In the genomic region with DNA sequence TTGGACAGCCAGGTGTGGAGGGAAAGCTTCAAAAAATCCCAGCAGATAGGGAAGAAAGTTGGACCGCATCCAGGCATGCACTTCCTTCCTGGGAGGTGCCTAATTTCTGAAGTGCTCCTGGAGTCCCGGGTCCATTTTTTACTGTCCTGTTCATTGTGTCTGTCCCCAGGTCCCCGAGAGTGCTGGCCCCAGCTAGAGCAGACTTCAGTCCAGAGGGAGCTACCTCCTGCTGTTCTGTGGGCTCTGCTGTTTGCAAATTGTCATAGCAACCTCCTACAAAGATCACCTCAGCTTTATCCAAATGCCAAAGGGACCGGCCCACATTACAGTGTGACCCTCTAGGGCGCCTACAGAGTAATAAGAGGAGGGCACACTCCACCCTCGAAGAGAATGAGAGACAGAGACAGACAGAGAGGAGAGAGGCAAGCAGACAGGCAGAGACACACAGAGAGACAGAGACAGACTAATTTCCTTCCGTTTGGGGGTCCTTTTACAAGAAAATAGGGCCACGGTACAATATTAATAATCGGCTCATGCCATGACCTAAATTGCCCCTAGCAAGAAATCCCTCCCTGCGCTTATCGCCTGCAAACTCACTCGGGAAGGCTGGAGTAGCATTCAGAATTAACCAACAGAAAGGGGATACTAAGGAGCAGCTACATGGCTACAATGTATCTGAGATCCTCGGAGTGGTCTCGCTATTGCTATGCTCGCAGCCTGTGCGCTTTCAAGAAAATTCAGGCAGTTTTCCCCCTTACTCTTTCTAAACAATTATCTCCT, we compare ENCODE assay signal across 8 mouse cellular contexts. TPM values are rescaled to one million over a fixed set of nuclear protein-coding genes. Genes with fewer than 3 reads are reported as not detected.
DNase-seq lines count a peak whose midpoint lies in the region; ATAC-seq and TF ChIP-seq lines count a peak whose summit lies in the region.

A gene (minus strand): TSS at position 9 of the 780 bp plus-strand sequence.

- intact Hi-C loops in heart, postnatal 14 days (cut with DNase I): no loop called here

- H3K9ac ChIP-seq in forebrain, embryonic 11.5 days (ENCODE audit: low read length): peak within 1 kb of the TSS; percentile 97

- no peak for ATAC-seq in forebrain, embryonic 11.5 days (replicated peaks; ENCODE audit: low FRiP score)

- H3K4me3 ChIP-seq in forebrain, embryonic 11.5 days (ENCODE audit: low read depth, low read length): peak within 1 kb of the TSS; percentile 97
- peak within 1 kb of the TSS; percentile 86 for H3K4me3 ChIP-seq in small intestine, adult 2 months (ENCODE audit: low read depth, low read length)

- peak; percentile 42 for DNase-seq in kidney, adult 11 months
- DNase-seq in kidney, adult 18-20 months: no peak
- peak; percentile 20 for DNase-seq in adrenal gland, postnatal 25 days
- peak; percentile 60 for DNase-seq in forebrain, embryonic 11.5 days (ENCODE audit: low spot score)
- peak; percentile 19 to 52 for DNase-seq in heart, postnatal 14 days
- DNase-seq in layer of hippocampus, adult 8-10 months (ENCODE audit: low spot score in 2 of 2): no peak
- DNase-seq in lung, postnatal 25 days (ENCODE audit: low spot score): peak; percentile 26

- TF ChIP-seq POLR2A in small intestine, adult 2 months (IDR thresholded peaks at IDR 0.05; ENCODE audit: low read depth, low read length): no peak

- peaks cover 10% of the 10 kb centered on the region for H3K4me1 ChIP-seq in forebrain, embryonic 11.5 days (replicated peaks; ENCODE audit: control insufficient read depth, insufficient read depth, low read length)
- peaks cover 21% of the 10 kb centered on the region; the same call in 1 of the 2 replicates for H3K4me1 ChIP-seq in small intestine, adult 2 months (ENCODE audit: control insufficient read depth, insufficient read depth, insufficient read length, low read length)

- H3K27me3 ChIP-seq in forebrain, embryonic 11.5 days (ENCODE audit: control insufficient read depth, insufficient read depth, low read length): no peaks in the 10 kb centered on the region
- no peaks in the 10 kb centered on the region for H3K27me3 ChIP-seq in small intestine, adult 2 months (ENCODE audit: control insufficient read depth, insufficient read depth, low read length)

- no peaks in the 10 kb centered on the region for H3K9me3 ChIP-seq in forebrain, embryonic 11.5 days (ENCODE audit: control insufficient read depth, low read length)

- TF ChIP-seq CTCF in small intestine, adult 2 months (IDR thresholded peaks at IDR 0.05; ENCODE audit: extremely low read depth, insufficient read length, insufficient replicate concordance, low read depth, low read length): no peak

- 3% methylated on average over 16 of the region's 16 CpGs for WGBS in forebrain, embryonic 11.5 days
- WGBS in small intestine, adult 2 months: 39% methylated on average over 16 of the region's 16 CpGs

- H3K27ac ChIP-seq in forebrain, embryonic 11.5 days (ENCODE audit: low read depth, low read length): peak within 1 kb of the TSS; percentile 94
- H3K27ac ChIP-seq in small intestine, adult 2 months (ENCODE audit: insufficient read depth, low read depth, low read length): peak within 1 kb of the TSS; percentile 93

- peak within 1 kb of the TSS; percentile 90 for H3K4me2 ChIP-seq in forebrain, embryonic 11.5 days (ENCODE audit: low read depth, low read length, severe bottlenecking)

- no peaks in the 10 kb centered on the region for H3K36me3 ChIP-seq in forebrain, embryonic 11.5 days (ENCODE audit: control insufficient read depth, insufficient read depth, low read length)
- H3K36me3 ChIP-seq in small intestine, adult 2 months (ENCODE audit: control insufficient read depth, insufficient read depth, low read length): peaks cover 2% of the 10 kb centered on the region

RNA-seq across cellular contexts. Expression of the gene that starts here (rescaled TPM):
- total RNA-seq in adrenal gland, postnatal 25 days (2021): 43.4 and 52.2 TPM in 2 replicates
- polyA plus RNA-seq in forebrain, embryonic 11.5 days (2014; fragmentation: Nextera tagmentation; extraction: Ambion mirVana): 10.5 and 11.2 TPM in 2 replicates
- 10 to 100 TPM; 57.4 to 62.8 TPM for total RNA-seq in heart, postnatal 14 days (2021)
- 10 to 100 TPM; 43.8 to 52.1 (median 48.6) TPM for total RNA-seq in layer of hippocampus, adult 8-10 months (2022)
- 10.5 and 27.7 TPM in 2 replicates for polyA plus RNA-seq in small intestine, adult 2 months (2012; rRNA removed)

Comparison
In these comparisons a context has a peak if more than half of its experiments do, and no peak if none do; other contexts are left out.
1. DNase-seq: peak in kidney, adult 11 months (single experiment), adrenal gland, postnatal 25 days (single experiment), forebrain, embryonic 11.5 days (single experiment), heart, postnatal 14 days (2 of 2) and lung, postnatal 25 days (single experiment); none in kidney, adult 18-20 months (single experiment) and layer of hippocampus, adult 8-10 months (0 of 2).